Mouse (Mus musculus) monocyte, adult 5-6 weeks (primary cell): ENCODE measurements around the gene Pabpn1l. TPM values are rescaled to one million over a fixed set of nuclear protein-coding genes. Genes with fewer than 3 reads are reported as not detected.

Source experiments
- total RNA-seq: library from RNA; stranded (forward); fragments of 200-1000, 200-491, 200-594 nt; gene quantifications from 3 replicates; pipeline ENCODE4 v1.2.3, GENCODE M21; 2017

Pabpn1l gene
- total RNA-seq, 1 experiment from 2014 or later: not detected

Other genes starting within 250 kb of the Pabpn1l start
- 57.4 to 76.1 TPM (median 69.7 TPM) in 3 replicates for gene Zc3h18, start 246.1 kb downstream of the Pabpn1l start, total RNA-seq
- not detected in 3 replicates for gene Il17c, start 200.7 kb downstream of the Pabpn1l start, total RNA-seq
- 340 to 389 TPM (median 367 TPM) in 3 replicates for gene Cyba, start 189.8 kb downstream of the Pabpn1l start, total RNA-seq
- gene Mvd, start 179.3 kb downstream of the Pabpn1l start, total RNA-seq: 4.5 to 9.2 TPM (median 8.8 TPM) in 3 replicates
- gene Snai3, start 162.0 kb downstream of the Pabpn1l start, total RNA-seq: 1.6 TPM in 1 of 3 replicates, not detected in the others
- 96.0 to 108 TPM (median 106 TPM) in 3 replicates for gene Rnf166, start 146.7 kb downstream of the Pabpn1l start, total RNA-seq
- 10.3 to 24.8 TPM (median 12.1 TPM) in 3 replicates for gene Ctu2, start 146.6 kb downstream of the Pabpn1l start, total RNA-seq
- 31.7 to 76.2 TPM (median 45.9 TPM) in 3 replicates for gene Piezo1, start 71.4 kb downstream of the Pabpn1l start, total RNA-seq
- gene Cdt1, start 54.7 kb downstream of the Pabpn1l start, total RNA-seq: 11.1 to 24.4 TPM (median 12.4 TPM) in 3 replicates
- 30.5 to 53.3 TPM (median 49.7 TPM) in 3 replicates for gene Aprt, start 45.8 kb downstream of the Pabpn1l start, total RNA-seq
- 9.9 to 15.0 TPM (median 12.4 TPM) in 3 replicates for gene Galns, start 11.3 kb downstream of the Pabpn1l start, total RNA-seq
- 19.5 to 35.7 TPM (median 20.3 TPM) in 3 replicates for gene Trappc2l, start 11.1 kb downstream of the Pabpn1l start, total RNA-seq
- 21.2 to 48.6 TPM (median 32.6 TPM) in 3 replicates for gene Cbfa2t3, start 76.4 kb upstream of the Pabpn1l start, total RNA-seq
- gene Acsf3, start 152.7 kb upstream of the Pabpn1l start, total RNA-seq: 2.6 to 6.0 TPM (median 4.1 TPM) in 3 replicates
- not detected in 3 replicates for gene Cdh15, start 225.2 kb upstream of the Pabpn1l start, total RNA-seq